Mouse (Mus musculus) bone marrow, adult 2 months (tissue): ENCODE results near the gene Fam186b. TPM values are rescaled to one million over a fixed set of nuclear protein-coding genes. Genes with fewer than 3 reads are reported as not detected.

Experiments used
- H3K27ac ChIP-seq: fragments of 200-500 bp; 2 replicates; pipeline ENCODE4 v1.5.1; 2012; ENCODE audit warnings: low read depth, mild to moderate bottlenecking, control low read depth, inconsistent platforms, low read length; ENCODE audit not compliant: control insufficient read depth, poor library complexity, insufficient read depth
- H3K4me1 ChIP-seq: fragments of 200-500 bp; 2 replicates; pipeline ENCODE4 v1.6.1; 2011; ENCODE audit warnings: low read length; ENCODE audit not compliant: control insufficient read depth, insufficient read depth
- H3K4me3 ChIP-seq: fragments of 200-500 bp; replicated peaks from 2 replicates; pipeline ENCODE3; 2011; ENCODE audit warnings: mild to moderate bottlenecking, low read depth, low read length, control low read depth; ENCODE audit not compliant: control insufficient read depth
- CTCF ChIP-seq: fragments of 200-500 bp; IDR thresholded peaks from 2 replicates; pipeline ENCODE4 v1.5.1; 2011; ENCODE audit warnings: low read length, control low read depth; ENCODE audit not compliant: control insufficient read depth, insufficient read depth
- POLR2A ChIP-seq: fragments of 200-500 bp; IDR thresholded peaks from 2 replicates; pipeline ENCODE4 v1.6.1; 2011; ENCODE audit warnings: low read depth, mild to moderate bottlenecking, control low read depth, low read length, borderline replicate concordance; ENCODE audit not compliant: control insufficient read depth
- WGBS: fragments of 180-500 bp; shearing (Covaris S2); methylation state at CpG from one replicate; pipeline ENCODE4 v1.1.7; 2018; 5-methylcytosine and 5-hydroxymethylcytosine counted together
- polyA plus RNA-seq: library from polyadenylated mRNA; stranded (reverse); fragments of >200 nt; gene quantifications from 2 replicates; pipeline ENCODE4 v1.2.4, GENCODE M21; 2011; ENCODE audit warnings: low replicate concordance; ENCODE audit not compliant: missing spikeins, insufficient read depth, insufficient read length

Fam186b gene
- polyA plus RNA-seq, 1 experiment, result not detected

GRCm38 (mm10) chr15:99326959-99327358 is 31.3 kb upstream of the Fam186b start:
- 67% methylated on average over 1 of the region's 1 CpGs for WGBS
- TF ChIP-seq CTCF (peak; percentile 50), POLR2A (no peak)
- Histone ChIP-seq H3K4me3 (no peak overlapping the region), H3K4me1 (peaks cover 14% of the 10 kb centered on the region), H3K27ac (no peak overlapping the region)

DNA sequence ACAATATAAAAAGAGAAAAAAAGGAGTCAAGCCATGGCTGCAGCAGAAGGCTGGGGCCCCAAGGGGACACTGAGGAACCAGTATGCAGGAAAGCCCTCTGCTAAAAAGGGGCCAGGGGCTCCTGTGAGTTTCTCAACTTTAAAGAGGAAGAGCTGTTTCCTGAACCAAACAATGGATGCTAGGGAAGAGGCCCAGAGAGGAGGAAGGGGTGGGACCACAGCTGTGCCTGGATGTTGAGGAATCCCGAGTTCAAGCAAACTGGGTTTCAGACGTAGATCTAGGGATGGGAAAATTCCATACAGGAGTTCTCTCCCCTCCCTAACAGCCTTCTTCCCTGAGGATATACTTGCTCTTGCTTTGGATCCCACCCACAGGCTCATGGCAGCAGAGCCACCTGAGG is 30.7 kb upstream of the Fam186b start:
- Histone ChIP-seq H3K4me1 (peaks cover 9% of the 10 kb centered on the region), H3K27ac (no peak overlapping the region), H3K4me3 (no peak overlapping the region)
- TF ChIP-seq POLR2A, result no peak
- no peak for TF ChIP-seq CTCF
- 18% methylated on average over 2 of the region's 2 CpGs for WGBS

GRCm38 (mm10) chr15:99325598-99325997 is 29.9 kb upstream of the Fam186b start:
- Histone ChIP-seq H3K27ac (no peak overlapping the region), H3K4me3 (no peak overlapping the region), H3K4me1 (peaks cover 6% of the 10 kb centered on the region)
- no peak for TF ChIP-seq POLR2A
- TF ChIP-seq CTCF, result no peak
- WGBS, result 90% methylated on average over 6 of the region's 6 CpGs

DNA sequence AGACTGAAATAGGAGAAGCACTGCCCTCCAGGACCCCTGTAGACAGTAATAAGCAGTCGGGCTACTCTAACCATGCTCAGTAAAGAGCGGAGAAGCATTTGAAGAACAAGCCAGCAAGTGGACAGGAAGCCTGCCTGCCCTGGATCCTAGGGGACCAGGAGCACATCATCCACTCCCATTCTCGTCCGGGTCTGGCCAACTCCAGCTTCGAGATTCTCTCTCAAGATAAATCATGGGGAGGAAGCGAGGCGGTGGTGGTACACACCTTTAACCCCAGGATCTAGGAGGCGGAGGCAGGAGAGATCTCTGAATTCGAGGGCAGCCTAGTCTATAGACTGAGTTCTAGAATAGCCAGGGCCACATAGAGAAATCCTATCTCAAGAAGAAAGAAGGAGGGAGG is 28.5 kb upstream of the Fam186b start:
- H3K27ac ChIP-seq, result no peak overlapping the region
- no peaks in the 10 kb centered on the region for H3K4me1 ChIP-seq
- TF ChIP-seq POLR2A, result no peak
- no peak for TF ChIP-seq CTCF
- 85% methylated on average over 9 of the region's 9 CpGs for WGBS
- H3K4me3 ChIP-seq, result no peak overlapping the region

DNA sequence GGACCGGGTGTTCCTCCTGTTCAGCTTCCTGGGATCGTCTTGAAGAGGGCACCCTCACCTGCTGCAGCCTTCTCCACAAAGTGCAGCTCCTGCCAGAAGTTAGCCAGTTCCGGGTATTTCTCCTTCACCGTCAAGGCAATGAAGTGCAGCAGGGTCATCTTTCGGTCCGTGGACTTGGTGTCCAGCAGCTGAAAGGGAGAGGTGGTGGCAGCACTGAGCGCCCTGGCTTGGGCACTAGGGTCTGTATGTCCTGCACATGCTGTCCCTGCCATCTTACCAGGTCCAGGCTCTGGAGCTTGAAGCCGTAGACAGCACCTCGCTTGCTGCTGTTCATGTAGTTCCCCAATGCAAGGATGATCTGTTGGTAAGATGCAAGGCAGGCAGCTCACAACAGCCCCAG is 25.3 kb upstream of the Fam186b start:
- no peak for TF ChIP-seq POLR2A
- Histone ChIP-seq H3K4me3 (no peak overlapping the region), H3K27ac (no peak overlapping the region), H3K4me1 (no peaks in the 10 kb centered on the region)
- 81% methylated on average over 9 of the region's 9 CpGs for WGBS

- TF ChIP-seq CTCF (no peak), POLR2A (no peak)
- 81% methylated on average over 10 of the region's 10 CpGs for WGBS
- Histone ChIP-seq H3K4me3 (no peak overlapping the region), H3K4me1 (no peaks in the 10 kb centered on the region), H3K27ac (no peak overlapping the region)
Observed at GRCm38 (mm10) chr15:99320168-99320674, 24.5 kb upstream of the Fam186b start.

DNA sequence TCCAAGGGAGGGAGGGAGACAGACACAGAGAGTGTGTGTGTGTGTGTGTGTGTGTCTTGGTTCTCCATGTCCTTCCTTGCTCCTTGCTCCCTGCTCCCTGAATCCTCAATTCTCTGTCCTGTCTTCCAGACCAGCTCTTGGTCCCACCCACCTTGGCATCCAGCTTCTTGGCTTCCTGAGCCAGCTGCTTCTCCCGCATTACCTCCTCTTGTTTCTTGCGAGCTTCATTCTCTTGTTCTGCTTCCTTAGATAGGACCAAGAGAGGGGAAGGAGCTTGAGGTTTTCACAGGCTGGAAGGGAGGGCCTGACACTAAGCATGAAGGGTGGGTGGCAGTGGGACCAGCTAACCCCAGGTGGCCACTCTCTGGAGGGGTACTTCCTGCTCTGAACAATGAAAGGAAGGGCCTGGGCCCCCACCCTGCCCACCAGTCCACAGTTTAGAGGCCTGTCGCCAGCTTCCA is 23.8 kb upstream of the Fam186b start:
- no peak overlapping the region for H3K4me3 ChIP-seq
- 66% methylated on average over 3 of the region's 3 CpGs for WGBS
- H3K4me1 ChIP-seq, result no peaks in the 10 kb centered on the region
- no peak overlapping the region for H3K27ac ChIP-seq
- TF ChIP-seq POLR2A (no peak), CTCF (no peak)

- Histone ChIP-seq H3K4me1 (no peaks in the 10 kb centered on the region), H3K4me3 (no peak overlapping the region), H3K27ac (no peak overlapping the region)
- no peak for TF ChIP-seq CTCF
- no peak for TF ChIP-seq POLR2A
- 79% methylated on average over 14 of the region's 14 CpGs for whole genome bisulfite sequencing
Observed at GRCm38 (mm10) chr15:99318861-99319410, 23.2 kb upstream of the Fam186b start.

GRCm38 (mm10) chr15:99318071-99318470 is 22.4 kb upstream of the Fam186b start:
- TF ChIP-seq POLR2A, result no peak
- TF ChIP-seq CTCF, result no peak
- no peak overlapping the region for H3K27ac ChIP-seq
- H3K4me3 ChIP-seq, result no peak overlapping the region
- 78% methylated on average over 6 of the region's 6 CpGs for WGBS
- H3K4me1 ChIP-seq, result no peaks in the 10 kb centered on the region
